Mouse (Mus musculus) heart, embryonic 14.5 days (tissue): ENCODE measurements around the gene Lrig1. TPM values are rescaled to one million over a fixed set of nuclear protein-coding genes. Genes with fewer than 3 reads are reported as not detected.

Experiments used
- ATAC-seq: fragments of 200-750 bp; cut with Nextera tagmentation; 2 replicates; pipeline ENCODE4 v1.8.0; 2017; ENCODE audit warnings: low read depth, moderate TSS enrichment; ENCODE audit not compliant: insufficient number of reproducible peaks, insufficient read depth, low FRiP score
- H3K27ac ChIP-seq, 2 experiments: fragments of 200-500 bp in 1 of 2; fragments of 300-500 bp in 1 of 2; sonication (generic) in 1 of 2; replicated peaks in 1 of 2; 2 replicates each; pipeline ENCODE4 v1.5.1; 2012 to 2014; ENCODE audit warnings: low read depth in 2 of 2, low read length in 2 of 2, control low read depth in 1 of 2, mild to moderate bottlenecking in 1 of 2, mixed read lengths in 1 of 2; ENCODE audit not compliant: control insufficient read depth in 1 of 2, insufficient read depth in 1 of 2
- H3K27me3 ChIP-seq: fragments of 300-500 bp; sonication (generic); 2 replicates; pipeline ENCODE4 v1.6.1; 2014; ENCODE audit warnings: mild to moderate bottlenecking, low read length, control low read depth; ENCODE audit not compliant: control insufficient read depth, insufficient read depth
- H3K36me3 ChIP-seq: fragments of 300-500 bp; sonication (generic); 2 replicates; pipeline ENCODE4 v1.6.1; 2014; ENCODE audit warnings: mild to moderate bottlenecking, control low read depth, low read length, mixed read lengths; ENCODE audit not compliant: control insufficient read depth, insufficient read depth
- H3K4me1 ChIP-seq, 2 experiments: fragments of 200-500 bp in 1 of 2; fragments of 300-500 bp in 1 of 2; sonication (generic) in 1 of 2; 2 replicates each; pipeline ENCODE4 v1.6.1; 2012 to 2014; ENCODE audit warnings: low read length in 2 of 2, control low read depth in 1 of 2, mixed read lengths in 1 of 2; ENCODE audit not compliant: control insufficient read depth in 2 of 2, insufficient read depth in 2 of 2
- H3K4me2 ChIP-seq: fragments of 300-500 bp; sonication (generic); 2 replicates; pipeline ENCODE4 v1.6.1; 2014; ENCODE audit warnings: mild to moderate bottlenecking, low read length
- H3K4me3 ChIP-seq, 2 experiments: fragments of 200-500 bp in 1 of 2; fragments of 300-500 bp in 1 of 2; sonication (generic) in 1 of 2; 2 replicates each; pipeline ENCODE4 v1.5.1; 2012 to 2014; ENCODE audit warnings: low read length in 2 of 2, mild to moderate bottlenecking in 2 of 2, control low read depth in 1 of 2, low read depth in 1 of 2, moderate library complexity in 1 of 2; ENCODE audit not compliant: control insufficient read depth in 1 of 2, insufficient read depth in 1 of 2
- H3K9ac ChIP-seq: fragments of 300-500 bp; sonication (generic); 2 replicates; pipeline ENCODE4 v1.6.1; 2014; ENCODE audit warnings: mild to moderate bottlenecking, low read length
- H3K9me3 ChIP-seq: fragments of 300-500 bp; sonication (generic); 2 replicates; pipeline ENCODE4 v1.6.1; 2016; ENCODE audit warnings: low read length, control low read depth; ENCODE audit not compliant: control insufficient read depth
- WGBS: fragments of 180-500 bp; shearing (Covaris S2); extraction: QIAGEN DNeasy Blood & Tissue Kit; methylation state at CpG from one replicate; pipeline ENCODE4 v1.1.7; 2014; 5-methylcytosine and 5-hydroxymethylcytosine counted together
- polyA plus RNA-seq: library from polyadenylated mRNA; unstranded; fragments of >200 nt; fragmentation: Nextera tagmentation; extraction: Ambion mirVana; gene quantifications from 2 replicates; pipeline ENCODE4 v1.2.1, GENCODE M21; 2014

Gene Lrig1
- polyA plus RNA-seq, 1 experiment from 2014 or later, result 18.4 TPM

DNA sequence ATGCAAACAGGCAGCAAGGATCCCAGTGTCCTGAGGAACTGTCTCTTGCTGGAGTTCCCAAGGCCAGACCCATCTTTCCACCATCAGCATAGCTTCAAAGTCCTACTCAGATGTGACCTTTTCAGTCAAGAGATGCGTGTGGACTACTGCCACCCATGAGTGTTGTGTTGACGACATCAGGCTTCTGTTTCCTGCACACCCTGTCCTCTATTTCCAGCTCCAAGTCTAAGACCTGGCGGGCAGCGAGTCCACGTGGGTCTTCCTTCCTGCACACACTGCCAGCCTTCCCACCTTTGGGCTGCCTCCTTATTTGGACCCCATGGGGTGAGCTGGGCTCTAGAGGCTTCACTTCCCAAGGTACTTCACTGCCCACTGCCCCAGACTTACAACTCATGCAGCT is 75.4 kb downstream of the Lrig1 start:
- H3K4me3 ChIP-seq, result no peak overlapping the region
- no peaks in the 10 kb centered on the region for H3K27me3 ChIP-seq
- no peak overlapping the region for H3K27ac ChIP-seq
- H3K4me1 ChIP-seq, result peaks cover 20 to 27% of the 10 kb centered on the region in 2 experiments; a peak in 3 of 4 replicates
- H3K9ac ChIP-seq, result no peak overlapping the region
- H3K9me3 ChIP-seq, result no peaks in the 10 kb centered on the region
- 78% methylated on average over 5 of the region's 5 CpGs for WGBS
- no peak for ATAC-seq
- H3K36me3 ChIP-seq, result peaks cover 70% of the 10 kb centered on the region
- H3K4me2 ChIP-seq, result no peak overlapping the region

DNA sequence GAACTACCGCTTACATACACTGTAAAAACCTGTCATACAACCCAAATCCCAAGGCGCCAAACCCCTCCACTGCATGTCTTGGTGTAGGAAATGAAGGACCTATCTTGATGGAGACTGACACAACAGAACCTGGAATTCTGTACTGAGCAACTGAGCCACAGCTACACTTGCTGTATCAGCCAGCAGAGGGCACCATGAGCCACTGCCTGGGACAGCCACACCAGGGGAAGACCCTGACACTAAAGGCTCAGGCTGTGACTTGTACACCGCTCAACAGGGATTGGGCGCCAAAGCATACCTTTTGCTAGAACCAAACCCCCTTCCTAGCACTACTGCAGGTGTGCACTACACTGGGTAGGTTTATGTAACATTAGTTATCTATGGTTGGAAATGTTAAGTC is 77.0 kb downstream of the Lrig1 start:
- Histone ChIP-seq H3K27me3 (no peaks in the 10 kb centered on the region), H3K4me2 (no peak overlapping the region), H3K4me3 (no peak overlapping the region), H3K4me1 (peaks cover 16 to 35% of the 10 kb centered on the region in 2 experiments), H3K36me3 (peaks cover 77% of the 10 kb centered on the region), H3K9ac (no peak overlapping the region), H3K9me3 (no peaks in the 10 kb centered on the region), H3K27ac (no peak overlapping the region)
- ATAC-seq, result no peak
- WGBS, result 70% methylated on average over 4 of the region's 4 CpGs

DNA sequence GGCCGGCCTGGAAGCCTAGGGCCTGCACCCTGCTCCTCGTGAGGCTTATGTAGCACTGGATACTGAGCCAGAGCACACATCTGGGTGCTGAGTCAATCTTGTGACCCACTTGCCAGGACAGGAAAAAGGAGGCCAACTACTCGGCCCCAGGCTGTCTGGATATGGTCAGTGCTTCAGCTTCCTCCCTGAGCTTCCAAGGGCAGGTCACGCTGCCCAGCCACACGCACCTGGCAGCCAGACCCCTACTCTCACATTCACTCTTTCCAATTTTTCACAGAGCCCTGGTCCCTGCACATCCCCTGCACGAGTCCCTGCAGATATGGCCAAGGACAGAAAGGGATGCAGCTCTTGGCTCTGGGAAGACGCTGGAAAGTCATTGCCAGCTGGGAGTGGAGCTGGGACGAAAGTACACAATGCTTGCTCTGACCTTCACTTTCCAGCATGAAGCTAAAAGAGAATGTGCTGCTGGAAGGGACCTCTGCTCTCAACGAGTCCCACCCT is 79.1 kb downstream of the Lrig1 start:
- peak overlapping the region; percentile 9 to 15; a peak in 1 of 4 replicates for H3K27ac ChIP-seq
- peaks cover 12 to 29% of the 10 kb centered on the region in 2 experiments for H3K4me1 ChIP-seq
- 0 out of 2 replicates have a peak overlapping the region, but pooled peaks have one; percentile 6 for H3K9ac ChIP-seq
- H3K27me3 ChIP-seq, result no peaks in the 10 kb centered on the region
- WGBS, result 64% methylated on average over 9 of the region's 9 CpGs
- H3K4me2 ChIP-seq, result no peak overlapping the region
- ATAC-seq, result no peak
- no peaks in the 10 kb centered on the region for H3K9me3 ChIP-seq
- no peak overlapping the region for H3K4me3 ChIP-seq
- H3K36me3 ChIP-seq, result peaks cover 83% of the 10 kb centered on the region

DNA sequence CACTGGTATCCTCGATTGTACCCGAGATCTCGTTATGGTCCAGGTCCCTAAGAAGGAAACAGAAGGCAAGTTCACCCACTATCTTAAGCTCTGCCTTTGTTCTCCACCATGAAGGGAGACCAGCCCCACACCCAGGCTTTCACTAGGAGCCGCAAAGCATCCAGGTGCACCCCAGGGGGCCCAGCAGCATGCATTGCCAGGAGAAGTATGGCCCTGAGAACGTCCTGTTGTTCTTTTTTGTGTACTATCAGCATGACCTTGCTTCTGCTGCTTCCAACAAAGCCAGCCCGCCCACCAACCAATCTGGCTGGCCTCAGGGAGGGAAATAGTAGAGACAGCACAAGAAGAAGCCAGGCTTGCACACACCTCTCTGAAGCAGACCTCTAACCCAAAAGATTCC is 79.7 kb downstream of the Lrig1 start:
- no peak overlapping the region for H3K4me3 ChIP-seq
- H3K27me3 ChIP-seq, result no peaks in the 10 kb centered on the region
- no peak for ATAC-seq
- H3K27ac ChIP-seq, result no peak overlapping the region
- H3K36me3 ChIP-seq, result peaks cover 83% of the 10 kb centered on the region
- WGBS, result 68% methylated on average over 6 of the region's 6 CpGs
- peaks cover 12 to 27% of the 10 kb centered on the region in 2 experiments for H3K4me1 ChIP-seq
- no peaks in the 10 kb centered on the region for H3K9me3 ChIP-seq
- no peak overlapping the region for H3K4me2 ChIP-seq
- H3K9ac ChIP-seq, result no peak overlapping the region

- no peak overlapping the region for H3K9ac ChIP-seq
- no peak for ATAC-seq
- H3K27me3 ChIP-seq, result no peaks in the 10 kb centered on the region
- H3K9me3 ChIP-seq, result no peaks in the 10 kb centered on the region
- H3K36me3 ChIP-seq, result peaks cover 83% of the 10 kb centered on the region
- no peak overlapping the region for H3K4me3 ChIP-seq
- no peak overlapping the region; a peak in 1 of 4 replicates for H3K27ac ChIP-seq
- H3K4me2 ChIP-seq, result no peak overlapping the region
- peaks cover 12 to 27% of the 10 kb centered on the region in 2 experiments for H3K4me1 ChIP-seq
- 74% methylated on average over 5 of the region's 5 CpGs for WGBS
Observed at GRCm38 (mm10) chr6:94618671-94619070, 81.3 kb downstream of the Lrig1 start.

DNA sequence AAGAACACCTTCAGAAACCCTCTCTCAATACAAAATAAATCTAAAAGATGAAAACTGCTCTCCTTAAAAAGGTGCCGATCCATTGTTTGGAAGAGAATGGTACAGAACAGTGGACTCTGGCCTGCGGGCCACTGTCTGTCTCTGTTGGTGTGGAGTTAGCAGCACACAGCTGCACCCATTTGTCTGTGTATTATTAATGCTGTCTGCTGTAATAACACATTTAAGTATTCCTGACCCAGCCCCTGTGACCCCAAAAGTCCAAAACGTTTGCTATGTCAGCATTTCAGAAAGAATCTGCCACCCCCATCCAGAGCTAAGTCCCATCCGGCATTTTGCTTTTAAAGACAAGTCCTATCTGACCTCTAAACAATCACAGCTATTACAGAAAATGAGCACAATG is 84.0 kb downstream of the Lrig1 start:
- no peak for ATAC-seq
- Histone ChIP-seq H3K9ac (no peak overlapping the region), H3K9me3 (no peaks in the 10 kb centered on the region), H3K36me3 (peaks cover 86% of the 10 kb centered on the region), H3K27me3 (no peaks in the 10 kb centered on the region), H3K27ac (no peak overlapping the region), H3K4me3 (no peak overlapping the region), H3K4me1 (peaks cover 8 to 23% of the 10 kb centered on the region in 2 experiments; a peak in 3 of 4 replicates), H3K4me2 (no peak overlapping the region)
- WGBS, result 86% methylated on average over 4 of the region's 4 CpGs

- Histone ChIP-seq H3K9ac (no peak overlapping the region), H3K4me3 (no peak overlapping the region), H3K36me3 (peaks cover 89% of the 10 kb centered on the region), H3K4me1 (peaks cover under 1 to 13% of the 10 kb centered on the region in 2 experiments; a peak in 3 of 4 replicates), H3K4me2 (no peak overlapping the region), H3K27me3 (no peaks in the 10 kb centered on the region), H3K27ac (no peak overlapping the region), H3K9me3 (no peaks in the 10 kb centered on the region)
- ATAC-seq, result no peak
- WGBS, result 64% methylated on average over 6 of the region's 6 CpGs
Observed at GRCm38 (mm10) chr6:94614346-94614745, 85.6 kb downstream of the Lrig1 start.
